Mouse (Mus musculus) intestine, embryonic 16.5 days (tissue): ENCODE measurements at regions not wholly inside any gene's neighbourhood (a gene's known extent, or its start where the extent isn't known, plus 50 kb on each side); places are given as distances from the start of the nearest gene placed in this dataset.
"Not testable (repeated sequence)": the region's sequence is repeated elsewhere in the genome, so short reads cannot be mapped to it uniquely, and the experiment has no call there.

Experiments used
- ATAC-seq: fragments of 200-750 bp; cut with Nextera tagmentation; 2 replicates; pipeline ENCODE4 v1.8.0; 2017; ENCODE audit warnings: moderate TSS enrichment, moderate library complexity
- H3K27ac ChIP-seq: fragments of 300-500 bp; sonication (generic); 2 replicates; pipeline ENCODE4 v1.5.1; 2014; ENCODE audit warnings: mild to moderate bottlenecking, low read length
- H3K27me3 ChIP-seq: fragments of 300-500 bp; sonication (generic); replicated peaks from 2 replicates; pipeline ENCODE4 v1.6.1; 2014; ENCODE audit warnings: low read length, control low read depth, mixed read lengths; ENCODE audit not compliant: control insufficient read depth, insufficient read depth
- H3K36me3 ChIP-seq: fragments of 300-500 bp; sonication (generic); 2 replicates; pipeline ENCODE4 v1.6.1; 2014; ENCODE audit warnings: low read length, control low read depth; ENCODE audit not compliant: control insufficient read depth, insufficient read depth
- H3K4me1 ChIP-seq: fragments of 300-500 bp; sonication (generic); 2 replicates; pipeline ENCODE4 v1.6.1; 2014; ENCODE audit warnings: low read length, control low read depth, mixed read lengths; ENCODE audit not compliant: control insufficient read depth, insufficient read depth
- H3K4me2 ChIP-seq: fragments of 300-500 bp; sonication (generic); 2 replicates; pipeline ENCODE4 v1.6.1; 2014; ENCODE audit warnings: low read depth, low read length, control low read depth
- H3K4me3 ChIP-seq: fragments of 300-500 bp; sonication (generic); 2 replicates; pipeline ENCODE4 v1.5.1; 2014; ENCODE audit warnings: mild to moderate bottlenecking, low read length
- H3K9ac ChIP-seq: fragments of 300-500 bp; sonication (generic); 2 replicates; pipeline ENCODE4 v1.6.1; 2014; ENCODE audit warnings: low read depth, low read length
- H3K9me3 ChIP-seq: fragments of 300-500 bp; sonication (generic); 2 replicates; pipeline ENCODE4 v1.6.1; 2016; ENCODE audit warnings: low read length, control low read depth; ENCODE audit not compliant: control insufficient read depth
- WGBS: fragments of 180-500 bp; shearing (Covaris S2); extraction: QIAGEN DNeasy Blood & Tissue Kit; methylation state at CpG from one replicate; pipeline ENCODE4 v1.1.7; 2014; 5-methylcytosine and 5-hydroxymethylcytosine counted together

DNA sequence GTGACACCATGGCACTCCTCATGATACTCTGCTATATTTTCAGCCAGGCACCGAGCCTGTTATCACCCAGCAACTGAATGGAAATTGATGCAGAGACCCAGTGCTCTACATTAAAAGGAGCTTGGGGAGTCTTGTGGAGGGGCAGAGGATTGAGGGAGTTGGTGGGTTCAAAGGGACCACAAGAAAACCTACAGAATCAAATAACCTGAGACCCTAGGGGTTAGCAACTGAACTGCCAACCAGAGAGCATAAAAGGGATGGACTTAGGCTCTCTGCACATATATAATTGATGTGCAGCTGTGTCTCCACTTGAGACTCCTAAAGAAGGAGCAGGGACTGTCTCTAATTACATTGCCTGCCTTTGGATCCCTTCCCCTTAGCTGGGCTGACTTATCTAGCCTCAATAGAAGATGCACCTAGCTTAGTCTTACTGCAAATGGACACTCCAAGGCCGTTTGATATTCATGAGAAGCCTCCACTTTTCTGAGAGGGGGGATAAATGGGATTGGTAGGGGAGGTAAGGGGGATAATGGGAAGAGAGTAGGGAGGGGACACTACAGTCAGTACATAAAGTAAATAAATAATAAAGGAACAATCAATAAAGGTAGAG is 991.1 kb downstream of the Basp1 start:
- no peak overlapping the region for H3K27ac ChIP-seq
- ATAC-seq: no peak
- 68% methylated on average over 2 of the region's 2 CpGs for WGBS

GRCm38 (mm10) chr15:24419736-24420135 is 993.8 kb downstream of the Basp1 start:
- 79% methylated on average over 1 of the region's 1 CpGs for WGBS
- no peak overlapping the region for H3K9ac ChIP-seq
- no peaks in the 10 kb centered on the region for H3K4me1 ChIP-seq
- H3K4me2 ChIP-seq: no peak overlapping the region
- no peaks in the 10 kb centered on the region for H3K27me3 ChIP-seq
- H3K9me3 ChIP-seq: no peaks in the 10 kb centered on the region
- no peak overlapping the region for H3K4me3 ChIP-seq
- H3K36me3 ChIP-seq: no peaks in the 10 kb centered on the region
- ATAC-seq: no peak
- no peak overlapping the region for H3K27ac ChIP-seq

More for the DNA sequence above, 991.1 kb downstream of the Basp1 start:
- H3K9ac ChIP-seq: no peak overlapping the region
- no peaks in the 10 kb centered on the region for H3K27me3 ChIP-seq
- no peak overlapping the region for H3K4me2 ChIP-seq
- H3K9me3 ChIP-seq: no peaks in the 10 kb centered on the region
- no peaks in the 10 kb centered on the region for H3K4me1 ChIP-seq
- H3K36me3 ChIP-seq: no peaks in the 10 kb centered on the region
- H3K4me3 ChIP-seq: no peak overlapping the region

- H3K9me3 ChIP-seq: no peaks in the 10 kb centered on the region
- no peak for ATAC-seq
- no peaks in the 10 kb centered on the region for H3K27me3 ChIP-seq
- H3K4me2 ChIP-seq: no peak overlapping the region
- H3K4me3 ChIP-seq: no peak overlapping the region
- H3K27ac ChIP-seq: no peak overlapping the region
- H3K4me1 ChIP-seq: no peaks in the 10 kb centered on the region
- no peak overlapping the region for H3K9ac ChIP-seq
- 86% methylated on average over 1 of the region's 1 CpGs for WGBS
- no peaks in the 10 kb centered on the region for H3K36me3 ChIP-seq
Observed at GRCm38 (mm10) chr15:24419186-24419585, 994.4 kb downstream of the Basp1 start.

DNA sequence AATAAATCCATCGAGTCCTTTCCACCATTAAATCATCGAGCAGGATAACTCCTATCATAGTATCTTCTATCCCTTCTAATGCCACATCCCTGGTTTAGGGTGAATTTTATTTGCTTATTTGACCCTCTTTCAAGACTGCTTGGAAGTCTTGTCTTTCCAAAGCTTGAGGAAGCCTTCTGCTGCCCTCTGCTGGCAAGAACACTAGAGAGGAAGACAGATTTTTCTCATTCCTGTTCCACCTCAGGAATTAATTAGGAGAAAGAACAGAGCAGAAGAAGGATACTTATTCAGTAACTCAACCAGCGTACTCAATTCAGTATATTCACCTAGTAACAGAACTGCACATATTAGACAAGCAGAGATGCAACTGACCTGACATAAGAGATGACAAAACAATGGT is 1005.9 kb downstream of the Basp1 start:
- no peaks in the 10 kb centered on the region for H3K27me3 ChIP-seq
- H3K9ac ChIP-seq: no peak overlapping the region
- H3K9me3 ChIP-seq: no peaks in the 10 kb centered on the region
- no peaks in the 10 kb centered on the region for H3K36me3 ChIP-seq
- no peak for ATAC-seq
- H3K27ac ChIP-seq: no peak overlapping the region
- H3K4me2 ChIP-seq: no peak overlapping the region
- H3K4me3 ChIP-seq: no peak overlapping the region
- H3K4me1 ChIP-seq: no peaks in the 10 kb centered on the region
- 57% methylated on average over 3 of the region's 3 CpGs for WGBS

DNA sequence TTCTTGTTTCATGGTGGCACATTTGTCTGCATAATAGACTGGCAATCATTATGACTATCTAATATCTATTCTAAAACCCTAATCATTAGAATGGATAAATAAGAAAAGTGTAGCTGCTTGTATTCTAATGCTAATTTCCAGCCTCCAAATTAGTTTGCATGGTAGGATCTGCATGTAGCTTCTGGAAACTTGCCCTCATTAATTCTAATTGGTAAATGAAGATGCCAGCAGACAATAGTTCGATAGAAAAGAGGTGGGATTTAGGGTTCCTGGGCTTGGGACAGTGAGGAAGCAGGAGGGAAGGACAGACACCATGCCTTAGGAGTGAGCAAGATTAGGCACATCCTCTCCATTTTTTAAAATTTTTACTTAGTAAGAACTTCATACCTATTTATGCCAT is 1008.3 kb downstream of the Basp1 start:
- H3K27ac ChIP-seq: no peak overlapping the region
- no peaks in the 10 kb centered on the region for H3K4me1 ChIP-seq
- 65% methylated on average over 1 of the region's 1 CpGs for WGBS
- ATAC-seq: no peak
- no peak overlapping the region for H3K4me3 ChIP-seq
- no peak overlapping the region for H3K9ac ChIP-seq
- no peaks in the 10 kb centered on the region for H3K36me3 ChIP-seq
- no peak overlapping the region for H3K4me2 ChIP-seq
- no peaks in the 10 kb centered on the region for H3K27me3 ChIP-seq
- H3K9me3 ChIP-seq: no peaks in the 10 kb centered on the region

GRCm38 (mm10) chr15:24400088-24400487 is 1013.5 kb downstream of the Basp1 start:
- Histone ChIP-seq H3K36me3 (no peaks in the 10 kb centered on the region), H3K4me3 (no peak overlapping the region), H3K27me3 (no peaks in the 10 kb centered on the region), H3K4me1 (no peaks in the 10 kb centered on the region), H3K27ac (no peak overlapping the region), H3K9me3 (no peaks in the 10 kb centered on the region), H3K4me2 (no peak overlapping the region), H3K9ac (no peak overlapping the region)
- ATAC-seq: no peak
- 78% methylated on average over 2 of the region's 2 CpGs for WGBS

GRCm38 (mm10) chr15:24358398-24358797 is 1055.2 kb downstream of the Basp1 start:
- Histone ChIP-seq H3K4me1 (no peaks in the 10 kb centered on the region), H3K9ac (no peak overlapping the region), H3K9me3 (no peaks in the 10 kb centered on the region), H3K27ac (no peak overlapping the region), H3K4me3 (no peak overlapping the region), H3K4me2 (no peak overlapping the region), H3K27me3 (no peaks in the 10 kb centered on the region), H3K36me3 (no peaks in the 10 kb centered on the region)
- ATAC-seq: no peak
- 88% methylated on average over 8 of the region's 8 CpGs for WGBS

GRCm38 (mm10) chr15:24348975-24349560 is 1064.5 kb downstream of the Basp1 start:
- no peak for ATAC-seq
- H3K36me3 ChIP-seq: no peaks in the 10 kb centered on the region
- H3K27me3 ChIP-seq: no peaks in the 10 kb centered on the region
- H3K9me3 ChIP-seq: no peaks in the 10 kb centered on the region
- H3K27ac ChIP-seq: no peak overlapping the region
- no peaks in the 10 kb centered on the region for H3K4me1 ChIP-seq
- 76% methylated on average over 1 of the region's 1 CpGs for WGBS
- no peak overlapping the region for H3K4me3 ChIP-seq
- no peak overlapping the region for H3K9ac ChIP-seq
- H3K4me2 ChIP-seq: no peak overlapping the region

GRCm38 (mm10) chr15:24335876-24336275 is 1077.7 kb downstream of the Basp1 start:
- not testable (repeated sequence) for H3K9ac ChIP-seq, ATAC-seq, H3K27ac ChIP-seq, H3K9me3 ChIP-seq, H3K4me2 ChIP-seq, H3K36me3 ChIP-seq, H3K4me3 ChIP-seq, H3K27me3 ChIP-seq, H3K4me1 ChIP-seq
- WGBS: 86% methylated on average over 1 of the region's 1 CpGs

DNA sequence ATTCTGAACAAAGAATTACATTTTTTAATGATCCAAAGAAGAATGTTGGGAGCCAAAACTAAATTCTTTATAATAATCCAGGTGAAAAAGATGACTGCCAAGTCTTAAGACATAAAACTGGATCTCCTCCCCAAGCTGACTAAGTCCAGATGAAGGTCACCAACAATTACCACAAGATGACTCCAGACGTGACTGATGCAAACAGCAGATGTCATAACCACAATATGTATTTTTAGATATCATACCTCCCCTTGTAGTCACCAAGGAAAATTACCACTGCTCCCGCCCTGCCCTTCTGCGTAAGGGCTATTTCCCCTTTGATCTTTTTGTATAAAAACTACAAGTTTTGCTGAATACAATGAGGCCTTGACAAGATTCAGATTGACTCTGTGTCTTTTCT is 1110.4 kb downstream of the Basp1 start:
- not testable (repeated sequence) for H3K4me2 ChIP-seq, H3K9ac ChIP-seq, H3K27ac ChIP-seq, H3K9me3 ChIP-seq, ATAC-seq, H3K27me3 ChIP-seq, H3K36me3 ChIP-seq, H3K4me3 ChIP-seq, H3K4me1 ChIP-seq
- WGBS: 79% methylated on average over 3 of the region's 3 CpGs
